8 mouse cellular contexts compared by ENCODE assay signal in genomic region chr9:57940861-57941638, GRCm38 (mm10). TPM values are rescaled to one million over a fixed set of nuclear protein-coding genes. Genes with fewer than 3 reads are reported as not detected.
DNase-seq lines count a peak whose midpoint lies in the region; ATAC-seq and TF ChIP-seq lines count a peak whose summit lies in the region.

No protein-coding gene starts in this region.

- H3K9ac ChIP-seq in kidney, postnatal 0 days (ENCODE audit: low read depth, low read length): peak overlapping the region; percentile 76
- peak overlapping the region; percentile 89 for H3K9ac ChIP-seq in forebrain, embryonic 13.5 days
- peak overlapping the region; percentile 63 for H3K9ac ChIP-seq in limb, embryonic 12.5 days (replicated peaks)

- peak; percentile 34 for DNase-seq in kidney, postnatal 0 days (ENCODE audit: low spot score)
- DNase-seq in kidney, adult 11 months: no peak
- peak; percentile 73 for DNase-seq in R1 (ENCODE audit: low read depth, low spot score)
- DNase-seq in retina, embryonic 14.5 days (ENCODE audit: low spot score): peak; percentile 32
- DNase-seq in urinary bladder, postnatal 25 days (ENCODE audit: low spot score): no peak
- no peak for DNase-seq in right cerebral cortex, adult 18-20 months

- no peak for ATAC-seq in kidney, postnatal 0 days (replicated peaks; ENCODE audit: low FRiP score, low read depth)
- ATAC-seq in forebrain, embryonic 13.5 days: peak; percentile 6; the same call in 1 of the 2 replicates
- no peak for ATAC-seq in limb, embryonic 12.5 days (ENCODE audit: insufficient number of reproducible peaks, insufficient read depth, low FRiP score, low TSS enrichment, low read depth)

- 7% methylated on average over 28 of the region's 28 CpGs for WGBS in kidney, postnatal 0 days
- WGBS in forebrain, embryonic 13.5 days: 5% methylated on average over 27 of the region's 28 CpGs
- 5% methylated on average over 28 of the region's 28 CpGs for WGBS in limb, embryonic 12.5 days

- peak overlapping the region; percentile 99 for H3K4me2 ChIP-seq in kidney, postnatal 0 days (ENCODE audit: low read length)
- peak overlapping the region; percentile 90 for H3K4me2 ChIP-seq in forebrain, embryonic 13.5 days
- H3K4me2 ChIP-seq in limb, embryonic 12.5 days: peak overlapping the region; percentile 99

- peak overlapping the region; percentile 74 for H3K4me3 ChIP-seq in kidney, postnatal 0 days (replicated peaks; ENCODE audit: low read depth, low read length)
- peak overlapping the region; percentile 88 for H3K4me3 ChIP-seq in forebrain, embryonic 13.5 days
- peak overlapping the region; percentile 76 for H3K4me3 ChIP-seq in limb, embryonic 12.5 days (replicated peaks)

- peaks cover 8% of the 10 kb centered on the region; the same call in 1 of the 2 replicates for H3K4me1 ChIP-seq in kidney, postnatal 0 days (replicated peaks; ENCODE audit: insufficient read depth, low read length)
- H3K4me1 ChIP-seq in forebrain, embryonic 13.5 days: peaks cover 49% of the 10 kb centered on the region
- peaks cover 24% of the 10 kb centered on the region for H3K4me1 ChIP-seq in limb, embryonic 12.5 days (replicated peaks)

- TF ChIP-seq CTCF in kidney, postnatal 0 days (IDR thresholded peaks at IDR 0.05; ENCODE audit: low read depth): peak; percentile 9; the same call in 1 of the 2 replicates

- H3K27ac ChIP-seq in kidney, postnatal 0 days: no peak overlapping the region
- H3K27ac ChIP-seq in forebrain, embryonic 13.5 days: peak overlapping the region; percentile 87
- no peak overlapping the region for H3K27ac ChIP-seq in limb, embryonic 12.5 days

- H3K36me3 ChIP-seq in kidney, postnatal 0 days (ENCODE audit: insufficient read depth, low read length): no peaks in the 10 kb centered on the region
- H3K36me3 ChIP-seq in forebrain, embryonic 13.5 days (ENCODE audit: poor library complexity, severe bottlenecking): no peaks in the 10 kb centered on the region
- no peaks in the 10 kb centered on the region for H3K36me3 ChIP-seq in limb, embryonic 12.5 days

- H3K9me3 ChIP-seq in kidney, postnatal 0 days (replicated peaks; ENCODE audit: low read length): no peaks in the 10 kb centered on the region
- H3K9me3 ChIP-seq in forebrain, embryonic 13.5 days (replicated peaks): no peaks in the 10 kb centered on the region
- no peaks in the 10 kb centered on the region for H3K9me3 ChIP-seq in limb, embryonic 12.5 days

- H3K27me3 ChIP-seq in kidney, postnatal 0 days (ENCODE audit: insufficient read depth, low read length): 0 out of 2 replicates have a peak, but pooled peaks cover 17% of the 10 kb centered on the region
- H3K27me3 ChIP-seq in forebrain, embryonic 13.5 days: peaks cover 26% of the 10 kb centered on the region
- H3K27me3 ChIP-seq in limb, embryonic 12.5 days: peaks cover 84% of the 10 kb centered on the region

RNA-seq across cellular contexts. Expression of gene Sema7a, which starts 1.1 kb away (rescaled TPM):
- 0.46 and 0.80 TPM in 2 replicates for polyA plus RNA-seq in kidney, postnatal 0 days (2015; fragmentation: Nextera tagmentation; extraction: Ambion mirVana)
- polyA plus RNA-seq in forebrain, embryonic 13.5 days (2015; fragmentation: Nextera tagmentation; extraction: Ambion mirVana): 1.1 and 2.2 TPM in 2 replicates
- 0.18 and 0.99 TPM in 2 replicates for polyA plus RNA-seq in limb, embryonic 12.5 days (2016; fragmentation: Nextera tagmentation; extraction: Ambion mirVana)

RNA-seq across cellular contexts. Expression of gene Ubl7, which starts 30.3 kb away (rescaled TPM):
- polyA plus RNA-seq in kidney, postnatal 0 days (2015; fragmentation: Nextera tagmentation; extraction: Ambion mirVana): 124 and 141 TPM in 2 replicates
- polyA plus RNA-seq in forebrain, embryonic 13.5 days (2015; fragmentation: Nextera tagmentation; extraction: Ambion mirVana): 164 and 165 TPM in 2 replicates
- 117 and 124 TPM in 2 replicates for polyA plus RNA-seq in limb, embryonic 12.5 days (2016; fragmentation: Nextera tagmentation; extraction: Ambion mirVana)

Comparison
In these comparisons a context has a peak if more than half of its experiments do, and no peak if none do; other contexts are left out.
1. DNase-seq: peak in kidney, postnatal 0 days (single experiment), R1 (single experiment) and retina, embryonic 14.5 days (single experiment); none in kidney, adult 11 months (single experiment), urinary bladder, postnatal 25 days (single experiment) and right cerebral cortex, adult 18-20 months (single experiment).
2. Peak in every context shown above with its lines, with median percentiles within 50 percentile points of each other: H3K4me2 ChIP-seq, H3K4me3 ChIP-seq and H3K9ac ChIP-seq.